Mouse (Mus musculus) left cerebral cortex, postnatal 10 days (tissue): ENCODE measurements at regions not wholly inside any gene's neighbourhood (a gene's known extent, or its start where the extent isn't known, plus 50 kb on each side); places are given as distances from the start of the nearest gene placed in this dataset.
A peak's percentile ranks its signal among the peaks of the same experiment; 100 is the strongest.

Experiments used
- DNase-seq, 2 experiments: peaks; one replicate each; pipeline ENCODE4 v3.0.0; 2021 to 2022; ENCODE audit warnings: low spot score in 2 of 2, mixed read lengths in 1 of 2; ENCODE audit errors: extremely low spot score in 1 of 2
- intact Hi-C: fragments of 180-260 bp; cut with DNase I; formaldehyde crosslinking; loops from one replicate; pipeline ENCODE4 v1.15.1; 2025

GRCm38 (mm10) chr2:57424879-57425278 lies 187.4 kb downstream of the Gpd2 start:
- intact Hi-C loops = no loop called here
- no peak for DNase-seq

- DNase-seq = no peak
- intact Hi-C loops = no loop called here
These were observed 188.0 kb downstream of the Gpd2 start for GRCm38 (mm10) chr2:57425439-57425838.

GRCm38 (mm10) chr2:57450996-57451770 lies 213.7 kb downstream of the Gpd2 start:
- intact Hi-C loops = no loop called here
- no peak for DNase-seq

- intact Hi-C loops = no loop called here
- DNase-seq = no peak
These were observed 216.7 kb downstream of the Gpd2 start for GRCm38 (mm10) chr2:57453896-57454679.

GRCm38 (mm10) chr2:57459901-57460300 lies 222.5 kb downstream of the Gpd2 start:
- DNase-seq = no peak
- intact Hi-C loops = no loop called here

GRCm38 (mm10) chr2:57473873-57474272 lies 236.4 kb downstream of the Gpd2 start:
- intact Hi-C loops = no loop called here
- no peak for DNase-seq

- intact Hi-C loops = no loop called here
- DNase-seq = no peak
These were observed 254.7 kb downstream of the Gpd2 start for GRCm38 (mm10) chr2:57492116-57492515.

- intact Hi-C loops = no loop called here
- no peak for DNase-seq
These were observed 255.6 kb downstream of the Gpd2 start for GRCm38 (mm10) chr2:57492914-57493621.

- no peak for DNase-seq
- intact Hi-C loops = no loop called here
These were observed 259.0 kb downstream of the Gpd2 start for GRCm38 (mm10) chr2:57496315-57496954.

GRCm38 (mm10) chr2:57497933-57498332 lies 260.5 kb downstream of the Gpd2 start:
- DNase-seq = no peak
- intact Hi-C loops = no loop called here

GRCm38 (mm10) chr2:57504678-57505077 lies 267.2 kb downstream of the Gpd2 start:
- no peak for DNase-seq
- intact Hi-C loops = no loop called here

- intact Hi-C loops = no loop called here
- no peak for DNase-seq
These were observed 285.0 kb downstream of the Gpd2 start for GRCm38 (mm10) chr2:57522465-57522864.

GRCm38 (mm10) chr2:57522983-57523382 lies 285.5 kb downstream of the Gpd2 start:
- DNase-seq = no peak
- intact Hi-C loops = no loop called here

GRCm38 (mm10) chr2:57527966-57528365 lies 290.5 kb downstream of the Gpd2 start:
- no peak for DNase-seq
- intact Hi-C loops = no loop called here

GRCm38 (mm10) chr2:57539842-57540241 lies 302.4 kb downstream of the Gpd2 start:
- DNase-seq = no peak
- intact Hi-C loops = no loop called here

GRCm38 (mm10) chr2:57565258-57565657 lies 327.8 kb downstream of the Gpd2 start:
- intact Hi-C loops = no loop called here
- peak; percentile 17 to 42 for DNase-seq

GRCm38 (mm10) chr2:57566103-57566502 lies 328.7 kb downstream of the Gpd2 start:
- intact Hi-C loops = no loop called here
- no peak for DNase-seq

GRCm38 (mm10) chr2:57567183-57567582 lies 329.7 kb downstream of the Gpd2 start:
- no peak for DNase-seq
- intact Hi-C loops = no loop called here

GRCm38 (mm10) chr2:57587065-57587464 lies 349.6 kb downstream of the Gpd2 start:
- no peak for DNase-seq
- intact Hi-C loops = no loop called here
